Mouse (Mus musculus): Measurements from ENCODE around the gene Zfp963. TPM values are rescaled to one million over a fixed set of nuclear protein-coding genes. Genes with fewer than 3 reads are reported as not detected.

Gene Zfp963
- total and polyA plus RNA-seq, 3 experiments = 1.9 to 5.5 (median 4.8) TPM

GRCm38 (mm10) chr8:69791415-69792068 lies 41.8 kb upstream of the Zfp963 start (continued):
- TF ChIP-seq USF2 (conservative IDR thresholded peaks at IDR 0.05; ENCODE audit: low read depth, low read length) (no peak), EP300 (IDR thresholded peaks at IDR 0.05; ENCODE audit: low read length) (no peak), BHLHE40 (IDR thresholded peaks at IDR 0.05; ENCODE audit: low read depth, low read length) (no peak), USF1 (IDR thresholded peaks at IDR 0.05; ENCODE audit: low read depth, low read length) (no peak), IRF4 (IDR thresholded peaks at IDR 0.05; ENCODE audit: low read depth, low read length) (no peak), MAFK (IDR thresholded peaks at IDR 0.05; ENCODE audit: insufficient replicate concordance, low read length) (no peak), NRF1 (IDR thresholded peaks at IDR 0.05; ENCODE audit: low read depth, low read length) (no peak), CHD2 (IDR thresholded peaks at IDR 0.05; ENCODE audit: low read length) (no peak), CHD1 (IDR thresholded peaks at IDR 0.05; ENCODE audit: low read depth, low read length) (0 out of 2 replicates have a peak, but pooled peaks have one; percentile 13), MEF2A (IDR thresholded peaks at IDR 0.05; ENCODE audit: borderline replicate concordance, low read depth, low read length) (no peak), NELFE (IDR thresholded peaks at IDR 0.05; ENCODE audit: low read depth, low read length) (no peak)

DNA sequence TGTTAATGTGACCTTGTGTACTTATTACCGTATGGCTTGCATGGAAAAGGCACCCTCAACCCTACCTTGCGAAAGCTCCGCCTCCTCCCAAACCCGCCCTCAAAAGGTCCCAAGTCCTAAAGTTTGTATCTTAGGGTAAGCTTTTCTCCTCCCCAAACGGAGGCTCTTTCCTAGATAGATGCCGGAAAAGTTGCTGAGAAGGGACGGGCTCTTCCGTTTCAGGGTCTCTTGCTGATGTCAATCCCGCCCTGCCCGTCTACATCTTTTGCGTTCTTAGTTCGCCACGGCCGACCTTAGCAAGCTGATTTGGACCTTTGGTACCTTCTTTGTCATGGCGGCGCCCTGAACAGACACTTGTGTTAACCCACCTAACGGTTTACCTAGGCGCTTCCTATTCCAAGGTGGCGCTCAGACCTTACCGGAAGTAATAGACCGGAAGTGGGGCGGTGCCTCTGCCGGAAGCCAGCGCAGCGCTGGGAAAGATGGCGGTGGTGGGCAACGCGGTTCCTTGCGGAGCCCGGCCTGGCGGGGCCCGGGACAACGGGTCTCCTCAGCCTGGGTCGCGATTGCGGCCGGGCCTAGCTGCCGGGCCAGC lies 41.1 kb upstream of the Zfp963 start, which contains the start of the genes Atp13a1 and Zfp866:
Gene Atp13a1 (plus strand): TSS at position 391 of the 595 bp plus-strand sequence.
Gene Zfp866 (minus strand): TSS at position 406 of the 595 bp plus-strand sequence.
- H3K9me3 ChIP-seq (replicated peaks; ENCODE audit: low read length) = no peaks in the 10 kb centered on the region
- H3K27me3 ChIP-seq (replicated peaks) = no peaks in the 10 kb centered on the region
- H3K4me3 ChIP-seq (replicated peaks in 1 of 3; ENCODE audit: low read depth in 2 of 3, low read length in 2 of 3, poor library complexity in 1 of 3) = peak within 1 kb of the TSS; percentile 67 to 100 (median 78)
- H3K9ac ChIP-seq (ENCODE audit: insufficient read depth, low read depth) = peak within 1 kb of the TSS; percentile 93
- dilution Hi-C loops (cut with MboI; ENCODE audit: extremely low pct_ligation_motif_present, extremely low pct_unique_long_range_greater_than_20kb, low sequenced_read_pairs) (no loop called here), in situ Hi-C loops (cut with MboI; ENCODE audit: low pct_ligation_motif_present, low pct_unique_long_range_greater_than_20kb, low sequenced_read_pairs) (no loop called here)
- peaks cover 28% of the 10 kb centered on the region for H3K79me2 ChIP-seq (replicated peaks; ENCODE audit: control insufficient read depth, extremely low read depth, insufficient read depth, poor library complexity, severe bottlenecking)
- peak within 1 kb of the TSS; percentile 85 for H3K27ac ChIP-seq (ENCODE audit: insufficient read depth, low read depth)
- peaks cover 9 to 29% of the 10 kb centered on the region in 2 experiments for H3K4me1 ChIP-seq (ENCODE audit: control insufficient read depth in 1 of 2, insufficient read depth in 2 of 2)
- H3K4me2 ChIP-seq (ENCODE audit: insufficient read depth, low read depth, poor library complexity, severe bottlenecking) = peak within 1 kb of the TSS; percentile 92
- peak; percentile 94 for DNase-seq (ENCODE audit: extremely low read depth)
- peaks cover 25 to 37% of the 10 kb centered on the region in 2 experiments for H3K36me3 ChIP-seq (replicated peaks in 1 of 2; ENCODE audit: control insufficient read depth in 1 of 2, insufficient read depth in 1 of 2, low read length in 1 of 2)
- TF ChIP-seq SMC3 (IDR thresholded peaks at IDR 0.05; ENCODE audit: low read depth, low read length) (no peak), RCOR1 (conservative IDR thresholded peaks at IDR 0.05; ENCODE audit: low read depth, low read length) (no peak), POLR2A (IDR thresholded peaks at IDR 0.05; ENCODE audit: low read depth, low read length) (peak; percentile 92), BHLHE40 (IDR thresholded peaks at IDR 0.05; ENCODE audit: low read depth, low read length) (no peak), JUND (conservative IDR thresholded peaks at IDR 0.05; ENCODE audit: low read depth, low read length) (no peak), MAZ (IDR thresholded peaks at IDR 0.05; ENCODE audit: low read depth, low read length) (no peak), NELFE (IDR thresholded peaks at IDR 0.05; ENCODE audit: low read depth, low read length) (peak; percentile 86), ZNF384 (IDR thresholded peaks at IDR 0.05; ENCODE audit: low read depth, low read length) (no peak), SIN3A (IDR thresholded peaks at IDR 0.05; ENCODE audit: low read length) (peak; percentile 78), ETS1 (conservative IDR thresholded peaks at IDR 0.05; ENCODE audit: low read depth, low read length) (no peak), NRF1 (IDR thresholded peaks at IDR 0.05; ENCODE audit: low read depth, low read length) (peak; percentile 19), USF2 (conservative IDR thresholded peaks at IDR 0.05; ENCODE audit: low read depth, low read length) (no peak), GABPA (IDR thresholded peaks at IDR 0.05; ENCODE audit: insufficient replicate concordance, low read depth, low read length) (no peak; the same call in 1 of the 2 replicates), POLR2AphosphoS2 (IDR thresholded peaks at IDR 0.05; ENCODE audit: low read depth, low read length) (peak; percentile 73; the same call in 1 of the 2 replicates), HCFC1 (IDR thresholded peaks at IDR 0.05; ENCODE audit: low read depth, low read length) (peak; percentile 87), MXI1 (IDR thresholded peaks at IDR 0.05; ENCODE audit: low read depth, low read length) (no peak), MYC (IDR thresholded peaks at IDR 0.05; ENCODE audit: low read depth, low read length) (peak; percentile 11; the same call in 1 of the 2 replicates), ZC3H11A (IDR thresholded peaks at IDR 0.05; ENCODE audit: low read depth, low read length) (no peak), JUN (IDR thresholded peaks at IDR 0.05; ENCODE audit: insufficient read depth, low read depth, low read length) (no peak), PAX5 (IDR thresholded peaks at IDR 0.05; ENCODE audit: low read length) (no peak), ZMIZ1 (IDR thresholded peaks at IDR 0.05; ENCODE audit: low read depth, low read length) (peak; percentile 80; the same call in 1 of the 2 replicates), MEF2A (IDR thresholded peaks at IDR 0.05; ENCODE audit: borderline replicate concordance, low read depth, low read length) (no peak), CHD1 (IDR thresholded peaks at IDR 0.05; ENCODE audit: low read depth, low read length) (0 out of 2 replicates have a peak, but pooled peaks have one; percentile 1), ELF1 (IDR thresholded peaks at IDR 0.05; ENCODE audit: low read depth, low read length) (peak; percentile 95), EP300 (IDR thresholded peaks at IDR 0.05; ENCODE audit: low read length) (no peak), CHD2 (IDR thresholded peaks at IDR 0.05; ENCODE audit: low read length) (no peak), TCF12 (IDR thresholded peaks at IDR 0.05; ENCODE audit: low read depth, low read length) (peak; percentile 96), CTCF (conservative IDR thresholded peaks at IDR 0.05 in 1 of 2, IDR thresholded peaks at IDR 0.05 in 1 of 2; ENCODE audit: low read depth in 2 of 2, low read length in 2 of 2) (no peak), E2F4 (IDR thresholded peaks at IDR 0.05; ENCODE audit: insufficient replicate concordance, low read depth, low read length) (no peak), KAT2A (IDR thresholded peaks at IDR 0.05; ENCODE audit: insufficient replicate concordance, low read length) (peak; percentile 69; the same call in 1 of the 2 replicates), RAD21 (IDR thresholded peaks at IDR 0.05; ENCODE audit: low read depth, low read length) (no peak)
